ENCODE assay signal across 27 mouse cellular contexts in the genomic region with DNA sequence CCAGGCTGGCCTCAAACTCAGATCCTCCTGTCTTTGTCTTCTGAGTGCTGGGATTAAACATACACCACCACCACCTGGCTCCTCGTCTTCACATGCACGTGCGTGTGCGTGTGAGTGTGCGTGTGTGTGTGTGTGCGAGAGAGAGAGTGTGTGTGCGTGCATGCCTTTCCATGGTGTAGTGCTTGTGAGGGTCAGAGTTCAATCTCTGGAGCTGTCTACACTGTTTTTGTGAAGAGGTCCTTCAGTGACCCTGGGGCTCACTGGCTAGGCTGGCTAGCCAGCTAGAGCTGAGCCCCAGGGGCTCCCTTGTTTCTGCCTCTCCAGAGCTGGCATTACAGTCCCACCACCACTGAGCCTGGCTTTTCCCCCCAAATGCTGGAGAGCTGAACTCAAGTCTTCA. TPM values are rescaled to one million over a fixed set of nuclear protein-coding genes. Genes with fewer than 3 reads are reported as not detected.
DNase-seq lines count a peak whose midpoint lies in the region; ATAC-seq and TF ChIP-seq lines count a peak whose summit lies in the region.
"Had no signal": no experiment of that assay in that cellular context is flagged by ENCODE, and none has a peak within 500 bp of the region (broad histone marks: within the 10 kb centered on the region; RNA-seq: fewer than 3 reads in every experiment).

No protein-coding gene starts in this region.

- peak; percentile 1 for DNase-seq in adrenal gland, postnatal 14 days
- no peak for DNase-seq in adrenal gland, postnatal 25 days
- peak; percentile 57 for DNase-seq in kidney, adult 2 months
- no peak for DNase-seq in kidney, postnatal 36 days
- DNase-seq: adrenal gland, adult 8-10 months; embryo, embryonic 11 days; gastrocnemius, postnatal 25 days; heart, adult 18-20 months; heart, postnatal 10 days; heart, postnatal 36 days had no signal

- H3K36me3 ChIP-seq in kidney, adult 2 months (ENCODE audit: control insufficient read depth, insufficient read depth, low read length), result no peaks in the 10 kb centered on the region
- no peaks in the 10 kb centered on the region for H3K36me3 ChIP-seq in kidney, embryonic 14.5 days (ENCODE audit: control insufficient read depth, insufficient read depth, low read length)
- no peaks in the 10 kb centered on the region for H3K36me3 ChIP-seq in kidney, embryonic 15.5 days
- H3K36me3 ChIP-seq in megakaryocyte, embryonic 14.5 days (replicated peaks; ENCODE audit: low read length), result no peaks in the 10 kb centered on the region
- H3K36me3 ChIP-seq: embryonic facial prominence, embryonic 10.5 days; embryonic facial prominence, embryonic 13.5 days; forebrain, embryonic 12.5 days; forebrain, embryonic 15.5 days; heart, embryonic 12.5 days; heart, embryonic 15.5 days; hindbrain, embryonic 10.5 days; hindbrain, embryonic 13.5 days had no signal

- no peaks in the 10 kb centered on the region for H3K27me3 ChIP-seq in kidney, adult 2 months (replicated peaks; ENCODE audit: control insufficient read depth, insufficient read depth, low read length)
- H3K27me3 ChIP-seq in kidney, embryonic 14.5 days (ENCODE audit: control insufficient read depth, insufficient read depth, low read length), result no peaks in the 10 kb centered on the region
- peaks cover 3% of the 10 kb centered on the region; the same call in 1 of the 2 replicates for H3K27me3 ChIP-seq in kidney, embryonic 15.5 days
- peaks cover 96% of the 10 kb centered on the region for H3K27me3 ChIP-seq in megakaryocyte, embryonic 14.5 days (replicated peaks)
- H3K27me3 ChIP-seq: forebrain, embryonic 15.5 days; hindbrain, embryonic 13.5 days had no signal

- H3K4me1 ChIP-seq in kidney, adult 2 months (ENCODE audit: control insufficient read depth, insufficient read depth, low read length), result peaks cover 10% of the 10 kb centered on the region
- no peaks in the 10 kb centered on the region for H3K4me1 ChIP-seq in kidney, embryonic 14.5 days (ENCODE audit: control insufficient read depth, insufficient read depth, low read length)
- H3K4me1 ChIP-seq in kidney, embryonic 15.5 days, result peaks cover 7% of the 10 kb centered on the region; the same call in 1 of the 2 replicates
- H3K4me1 ChIP-seq in megakaryocyte, embryonic 14.5 days, result peaks cover 53% of the 10 kb centered on the region
- H3K4me1 ChIP-seq: embryonic facial prominence, embryonic 13.5 days; forebrain, embryonic 15.5 days; heart, embryonic 12.5 days; heart, embryonic 15.5 days had no signal

- ATAC-seq in kidney, embryonic 14.5 days (ENCODE audit: low FRiP score, low TSS enrichment), result no peak
- no peak for ATAC-seq in kidney, embryonic 15.5 days (replicated peaks; ENCODE audit: low FRiP score)
- ATAC-seq in megakaryocyte, adult 5-6 weeks (ENCODE audit: poor library complexity, severe bottlenecking), result no peak
- ATAC-seq: activated CD4-positive, CD25-positive, alpha-beta regulatory T cell, adult 4 months; forebrain, embryonic 15.5 days; hindbrain, embryonic 16.5 days had no signal

- H3K4me2 ChIP-seq in kidney, embryonic 14.5 days (replicated peaks; ENCODE audit: low read depth, low read length), result no peak overlapping the region
- peak overlapping the region; percentile 33 for H3K4me2 ChIP-seq in kidney, embryonic 15.5 days
- H3K4me2 ChIP-seq: embryonic facial prominence, embryonic 13.5 days; forebrain, embryonic 12.5 days; forebrain, embryonic 15.5 days; heart, embryonic 12.5 days; heart, embryonic 15.5 days; hindbrain, embryonic 13.5 days had no signal

- H3K9me3 ChIP-seq in kidney, embryonic 14.5 days (ENCODE audit: control insufficient read depth, low read length), result 0 out of 2 replicates have a peak, but pooled peaks cover 3% of the 10 kb centered on the region
- H3K9me3 ChIP-seq in kidney, embryonic 15.5 days (replicated peaks), result no peaks in the 10 kb centered on the region
- H3K9me3 ChIP-seq in megakaryocyte, embryonic 14.5 days, result peaks cover 13% of the 10 kb centered on the region
- H3K9me3 ChIP-seq: embryonic facial prominence, embryonic 10.5 days; forebrain, embryonic 12.5 days; forebrain, embryonic 15.5 days; heart, embryonic 12.5 days; heart, embryonic 15.5 days; hindbrain, embryonic 13.5 days had no signal

- H3K9ac ChIP-seq in kidney, embryonic 14.5 days (ENCODE audit: low read depth, low read length), result no peak overlapping the region
- H3K9ac ChIP-seq in kidney, embryonic 15.5 days, result no peak overlapping the region
- H3K9ac ChIP-seq: embryonic facial prominence, embryonic 13.5 days; forebrain, embryonic 12.5 days; forebrain, embryonic 15.5 days; heart, embryonic 12.5 days; heart, embryonic 15.5 days; hindbrain, embryonic 13.5 days had no signal

- H3K4me3 ChIP-seq in kidney, adult 2 months (ENCODE audit: insufficient read depth, low read depth, low read length), result peak overlapping the region; percentile 62
- no peak overlapping the region for H3K4me3 ChIP-seq in kidney, embryonic 14.5 days (ENCODE audit: low read length)
- H3K4me3 ChIP-seq in kidney, embryonic 15.5 days (replicated peaks), result 0 out of 2 replicates have a peak overlapping the region, but pooled peaks have one; percentile 1
- H3K4me3 ChIP-seq in megakaryocyte, embryonic 14.5 days (replicated peaks), result peak overlapping the region; percentile 4
- H3K4me3 ChIP-seq: embryonic facial prominence, embryonic 10.5 days; embryonic facial prominence, embryonic 13.5 days; erythroblast, embryonic 14.5 days; forebrain, embryonic 12.5 days; forebrain, embryonic 15.5 days; heart, embryonic 12.5 days; heart, embryonic 15.5 days; hindbrain, embryonic 10.5 days; hindbrain, embryonic 13.5 days had no signal

- TF ChIP-seq POLR2A in kidney, adult 2 months (IDR thresholded peaks at IDR 0.05; ENCODE audit: low read depth, low read length), result peak; percentile 5

- H3K27ac ChIP-seq in kidney, adult 2 months (ENCODE audit: insufficient read depth, low read depth, low read length), result peak overlapping the region; percentile 86
- H3K27ac ChIP-seq in kidney, embryonic 14.5 days (ENCODE audit: low read depth, low read length), result no peak overlapping the region
- no peak overlapping the region for H3K27ac ChIP-seq in kidney, embryonic 15.5 days
- H3K27ac ChIP-seq: embryonic facial prominence, embryonic 10.5 days; embryonic facial prominence, embryonic 13.5 days; forebrain, embryonic 15.5 days; heart, embryonic 15.5 days; hindbrain, embryonic 10.5 days; hindbrain, embryonic 13.5 days had no signal

- TF ChIP-seq CTCF in kidney, adult 2 months (conservative IDR thresholded peaks at IDR 0.05; ENCODE audit: insufficient read depth, insufficient read length, low read depth, low read length), result no peak

- WGBS in kidney, adult 2 months, result 72% methylated on average over 7 of the region's 7 CpGs
- 88% methylated on average over 7 of the region's 7 CpGs for WGBS in kidney, embryonic 14.5 days
- 83% methylated on average over 7 of the region's 7 CpGs for WGBS in kidney, embryonic 15.5 days

RNA-seq across cellular contexts. Expression of gene Slc22a12, which starts 1.3 kb away (rescaled TPM):
- 0.64 TPM in 1 of 2 replicates, not detected in the other for total RNA-seq in adrenal gland, postnatal 14 days (2021)
- total RNA-seq in adrenal gland, postnatal 25 days (2021), result not detected in 2 replicates
- polyA plus RNA-seq in kidney, adult 2 months (2012; rRNA removed), result 1,526 and 1,915 TPM in 2 replicates
- 1.8 and 2.5 TPM in 2 replicates for polyA plus RNA-seq in kidney, embryonic 14.5 days (2014; fragmentation: Nextera tagmentation; extraction: Ambion mirVana)
- 14.1 and 16.3 TPM in 2 replicates for polyA plus RNA-seq in kidney, embryonic 15.5 days (2015; fragmentation: Nextera tagmentation; extraction: Ambion mirVana)
- not detected in 2 replicates for polyA plus RNA-seq in megakaryocyte, embryonic 14.5 days (2012; ENCODE audit: insufficient read depth, low replicate concordance)
- not detected in 2 replicates for total RNA-seq in megakaryocyte, adult 5-6 weeks (2015)
- not detected in 2 replicates for total RNA-seq in megakaryocyte, adult 5-6 weeks (2017)
- total RNA-seq: ES-E14; gastrocnemius, adult 8-10 months; gastrocnemius, postnatal 25 days; heart, postnatal 10 days; heart, postnatal 36 days had no signal
- polyA plus RNA-seq: activated CD4-positive, CD25-positive, alpha-beta regulatory T cell, adult 4 months; embryonic facial prominence, embryonic 10.5 days; embryonic facial prominence, embryonic 13.5 days; erythroblast, embryonic 14.5 days; forebrain, embryonic 12.5 days; forebrain, embryonic 15.5 days; heart, embryonic 12.5 days; heart, embryonic 15.5 days; hindbrain, embryonic 10.5 days; hindbrain, embryonic 16.5 days had no signal

Comparison
In these comparisons a context has a peak if more than half of its experiments do, and no peak if none do; other contexts are left out.
1. DNase-seq: peak in adrenal gland, postnatal 14 days (single experiment) and kidney, adult 2 months (single experiment); none in adrenal gland, postnatal 25 days (single experiment) and kidney, postnatal 36 days (0 of 2).
2. RNA of gene Slc22a12, which starts 1.3 kb away (polyA plus RNA-seq): 1,526 to 1,915 TPM in kidney, adult 2 months; 14.1 to 16.3 TPM in kidney, embryonic 15.5 days, 1.8 to 2.5 TPM in kidney, embryonic 14.5 days and not detected in megakaryocyte, embryonic 14.5 days; every median in the first group is over 10 times any median in the second.